Mouse (Mus musculus) midbrain, embryonic 14.5 days (tissue): Measurements from ENCODE around the gene Lenep. TPM values are rescaled to one million over a fixed set of nuclear protein-coding genes. Genes with fewer than 3 reads are reported as not detected.

Source experiments
- ATAC-seq: fragments of 200-750 bp; cut with Nextera tagmentation; 2 replicates; pipeline ENCODE4 v1.8.0; 2017; ENCODE audit warnings: moderate number of reproducible peaks, moderate library complexity; ENCODE audit not compliant: low FRiP score, low TSS enrichment
- DNase-seq: peaks from one replicate; pipeline ENCODE4 v3.0.0-alpha.2; 2015
- H3K27ac ChIP-seq: fragments of 300-500 bp; sonication (generic); replicated peaks from 2 replicates; pipeline ENCODE4 v1.5.1; 2014; ENCODE audit warnings: mild to moderate bottlenecking, low read depth, low read length, moderate library complexity
- H3K27me3 ChIP-seq: fragments of 300-500 bp; sonication (generic); 2 replicates; pipeline ENCODE4 v1.6.1; 2014; ENCODE audit warnings: low read length, control low read depth, mixed read lengths; ENCODE audit not compliant: control insufficient read depth, insufficient read depth
- H3K36me3 ChIP-seq: fragments of 300-500 bp; sonication (generic); 2 replicates; pipeline ENCODE4 v1.6.1; 2014; ENCODE audit warnings: low read length, control low read depth; ENCODE audit not compliant: control insufficient read depth, insufficient read depth
- H3K4me1 ChIP-seq: fragments of 300-500 bp; sonication (generic); 2 replicates; pipeline ENCODE4 v1.6.1; 2014; ENCODE audit warnings: mild to moderate bottlenecking, antibody characterized with exemption, low read length, control low read depth; ENCODE audit not compliant: control insufficient read depth, insufficient read depth
- H3K4me2 ChIP-seq: fragments of 300-500 bp; sonication (generic); 2 replicates; pipeline ENCODE4 v1.6.1; 2014; ENCODE audit warnings: mild to moderate bottlenecking, low read length, moderate library complexity
- H3K4me3 ChIP-seq: fragments of 300-500 bp; sonication (generic); replicated peaks from 2 replicates; pipeline ENCODE4 v1.5.1; 2014; ENCODE audit warnings: low read depth, low read length
- H3K9ac ChIP-seq: fragments of 300-500 bp; sonication (generic); replicated peaks from 2 replicates; pipeline ENCODE4 v1.6.1; 2014; ENCODE audit warnings: mild to moderate bottlenecking, low read length, moderate library complexity
- H3K9me3 ChIP-seq: fragments of 300-500 bp; sonication (generic); 2 replicates; pipeline ENCODE4 v1.6.1; 2016; ENCODE audit warnings: low read length, control low read depth, mixed read lengths; ENCODE audit not compliant: control insufficient read depth
- WGBS: fragments of 180-500 bp; shearing (Covaris S2); extraction: QIAGEN DNeasy Blood & Tissue Kit; methylation state at CpG from one replicate; pipeline ENCODE4 v1.1.7; 2014; 5-methylcytosine and 5-hydroxymethylcytosine counted together
- polyA plus RNA-seq: library from polyadenylated mRNA; unstranded; fragments of >200 nt; fragmentation: Nextera tagmentation; extraction: Ambion mirVana; gene quantifications from 2 replicates; pipeline ENCODE4 v1.2.1, GENCODE M21; 2014

Gene Lenep
- polyA plus RNA-seq, 1 experiment from 2014 or later: not detected

DNA sequence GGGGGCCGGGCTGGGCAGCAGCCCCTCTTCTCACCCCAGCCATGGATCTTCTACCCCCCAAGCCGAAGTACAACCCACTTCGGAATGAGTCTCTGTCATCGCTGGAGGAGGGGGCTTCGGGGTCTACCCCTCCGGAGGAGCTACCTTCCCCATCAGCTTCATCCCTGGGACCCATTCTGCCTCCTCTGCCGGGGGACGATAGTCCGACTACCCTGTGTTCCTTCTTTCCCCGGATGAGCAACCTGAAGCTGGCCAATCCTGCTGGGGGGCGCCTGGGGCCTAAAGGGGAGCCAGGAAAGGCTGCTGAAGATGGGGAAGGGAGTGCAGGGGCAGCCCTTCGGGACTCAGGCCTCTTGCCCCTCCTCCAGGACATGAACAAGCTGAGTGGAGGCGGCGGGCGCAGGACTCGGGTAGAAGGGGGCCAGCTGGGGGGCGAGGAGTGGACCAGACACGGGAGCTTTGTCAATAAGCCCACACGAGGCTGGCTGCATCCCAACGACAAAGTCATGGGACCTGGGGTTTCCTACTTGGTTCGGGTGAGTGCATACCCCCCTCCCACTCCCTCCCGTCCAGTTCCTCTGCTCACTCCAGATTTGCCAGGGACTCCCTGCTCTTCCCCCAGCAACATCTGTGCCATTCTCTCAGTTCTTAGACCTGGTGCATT, 19.3 kb upstream of the Lenep start:
- Histone ChIP-seq H3K4me2 (peak overlapping the region; percentile 51), H3K9ac (peak overlapping the region; percentile 49), H3K4me3 (peak overlapping the region; percentile 25), H3K4me1 (peaks cover 22% of the 10 kb centered on the region), H3K36me3 (peaks cover 1% of the 10 kb centered on the region; the same call in 1 of the 2 replicates), H3K9me3 (no peaks in the 10 kb centered on the region), H3K27me3 (no peaks in the 10 kb centered on the region), H3K27ac (no peak overlapping the region)
- DNase-seq (peak; percentile 17), ATAC-seq (no peak)
- 8% methylated on average over 22 of the region's 22 CpGs for WGBS

GRCm38 (mm10) chr3:89421002-89421774, 18.6 kb upstream of the Lenep start:
- H3K9me3 ChIP-seq: no peaks in the 10 kb centered on the region
- no peak for ATAC-seq
- H3K4me1 ChIP-seq: peaks cover 22% of the 10 kb centered on the region
- DNase-seq: peak; percentile 65
- H3K27me3 ChIP-seq: no peaks in the 10 kb centered on the region
- peak overlapping the region; percentile 51 for H3K4me2 ChIP-seq
- peak overlapping the region; percentile 25 for H3K4me3 ChIP-seq
- H3K27ac ChIP-seq: no peak overlapping the region
- WGBS: 6% methylated on average over 11 of the region's 11 CpGs
- 0 out of 2 replicates have a peak, but pooled peaks cover under 1% of the 10 kb centered on the region for H3K36me3 ChIP-seq
- peak overlapping the region; percentile 49 for H3K9ac ChIP-seq

DNA sequence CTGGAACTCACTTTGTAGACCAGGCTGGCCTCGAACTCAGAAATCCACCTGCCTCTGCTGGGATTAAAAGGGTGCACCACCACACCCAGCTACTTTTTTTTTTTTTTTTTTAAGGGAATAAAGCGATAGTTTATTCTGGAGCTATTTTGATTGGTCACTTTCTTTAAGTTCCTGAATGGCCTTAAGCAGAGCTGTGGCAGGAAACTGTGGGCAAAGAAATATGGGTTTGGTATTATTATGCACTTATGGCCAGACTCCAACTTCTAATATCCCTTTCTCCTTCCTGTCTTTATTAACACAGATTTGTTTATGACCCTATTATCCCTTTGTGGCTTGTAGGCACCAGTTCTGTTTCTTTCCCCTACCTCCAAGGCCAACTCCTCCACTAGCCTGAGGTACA, 17.8 kb upstream of the Lenep start:
- Histone ChIP-seq H3K36me3 (peaks cover 6% of the 10 kb centered on the region; the same call in 1 of the 2 replicates), H3K4me3 (no peak overlapping the region), H3K27me3 (no peaks in the 10 kb centered on the region), H3K9me3 (no peaks in the 10 kb centered on the region), H3K9ac (no peak overlapping the region), H3K4me2 (peak overlapping the region; percentile 51; the same call in 1 of the 2 replicates), H3K27ac (no peak overlapping the region), H3K4me1 (peaks cover 22% of the 10 kb centered on the region)
- WGBS: 75% methylated on average over 2 of the region's 2 CpGs
- ATAC-seq: no peak
- DNase-seq: no peak

DNA sequence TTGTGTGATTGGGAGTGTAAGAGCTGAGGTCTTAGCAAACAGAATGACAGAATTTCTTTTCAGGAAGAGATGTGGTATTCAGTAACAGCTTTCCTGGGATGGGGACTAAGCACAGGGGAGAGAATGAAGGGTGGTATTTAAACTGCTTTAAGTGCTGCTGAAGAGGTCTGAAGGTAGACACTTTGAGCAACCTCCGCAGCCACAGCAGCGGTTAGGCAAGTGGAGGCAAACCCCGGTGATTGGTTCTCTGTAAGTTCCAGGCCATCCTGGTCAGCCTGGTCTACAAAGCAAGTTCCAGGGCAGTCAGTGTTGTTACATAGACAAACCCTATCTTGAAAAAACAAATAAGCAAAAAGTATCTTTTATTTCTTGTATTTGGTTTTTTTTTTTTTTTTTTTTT, 17.4 kb upstream of the Lenep start:
- no peak overlapping the region for H3K27ac ChIP-seq
- peaks cover 6% of the 10 kb centered on the region; the same call in 1 of the 2 replicates for H3K36me3 ChIP-seq
- no peak for DNase-seq
- 37% methylated on average over 3 of the region's 3 CpGs for WGBS
- peaks cover 22% of the 10 kb centered on the region for H3K4me1 ChIP-seq
- peak overlapping the region; percentile 93 for H3K4me2 ChIP-seq
- H3K27me3 ChIP-seq: no peaks in the 10 kb centered on the region
- H3K4me3 ChIP-seq: peak overlapping the region; percentile 56
- H3K9ac ChIP-seq: no peak overlapping the region; the same call in 1 of the 2 replicates
- ATAC-seq: no peak
- H3K9me3 ChIP-seq: no peaks in the 10 kb centered on the region

GRCm38 (mm10) chr3:89419571-89419970, 17.0 kb upstream of the Lenep start:
- Histone ChIP-seq H3K4me2 (peak overlapping the region; percentile 93), H3K4me3 (peak overlapping the region; percentile 56), H3K9ac (peak overlapping the region; percentile 58), H3K4me1 (peaks cover 22% of the 10 kb centered on the region), H3K27ac (peak overlapping the region; percentile 77; the same call in 1 of the 2 replicates), H3K36me3 (peaks cover 6% of the 10 kb centered on the region; the same call in 1 of the 2 replicates), H3K27me3 (no peaks in the 10 kb centered on the region), H3K9me3 (no peaks in the 10 kb centered on the region)
- DNase-seq (peak; percentile 18), ATAC-seq (no peak)
- WGBS: 6% methylated on average over 9 of the region's 9 CpGs

DNA sequence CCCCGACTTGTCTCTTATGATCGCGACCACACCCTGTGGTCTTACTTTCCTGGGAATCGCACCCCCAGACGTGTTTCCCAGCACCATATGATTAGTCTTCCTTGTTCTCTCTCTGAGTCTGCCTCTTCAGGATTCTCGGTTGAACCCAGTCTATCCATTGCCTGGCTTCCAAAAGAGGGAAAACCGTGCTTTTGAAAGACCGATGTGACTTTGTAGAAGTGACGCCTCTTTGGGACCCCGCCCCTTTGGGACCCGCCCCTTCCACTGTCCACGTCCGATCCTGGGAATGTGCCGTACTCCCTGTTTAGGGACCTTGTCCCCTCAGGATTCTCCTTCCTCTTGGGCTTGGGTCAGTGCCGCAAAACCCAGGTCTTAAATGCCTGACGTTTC, 16.3 kb upstream of the Lenep start:
- H3K9me3 ChIP-seq: no peaks in the 10 kb centered on the region
- H3K36me3 ChIP-seq: peaks cover 6% of the 10 kb centered on the region
- H3K4me3 ChIP-seq: peak overlapping the region; percentile 56
- under 1% methylated on average over 16 of the region's 16 CpGs for WGBS
- peak; percentile 34 for ATAC-seq
- H3K27me3 ChIP-seq: no peaks in the 10 kb centered on the region
- peaks cover 22% of the 10 kb centered on the region for H3K4me1 ChIP-seq
- peak overlapping the region; percentile 93 for H3K4me2 ChIP-seq
- DNase-seq: no peak
- peak overlapping the region; percentile 77 for H3K27ac ChIP-seq
- peak overlapping the region; percentile 58 for H3K9ac ChIP-seq

GRCm38 (mm10) chr3:89418170-89418860, 15.7 kb upstream of the Lenep start, which contains the start of the genes Cks1b and Shc1:
Cks1b (minus strand) TSS chr3:89418383.
Shc1 (plus strand) TSS chr3:89418443.
- Histone ChIP-seq H3K27me3 (no peaks in the 10 kb centered on the region), H3K27ac (peak within 1 kb of the TSS; percentile 77), H3K36me3 (peaks cover 6% of the 10 kb centered on the region), H3K9ac (peak within 1 kb of the TSS; percentile 58), H3K4me3 (peak within 1 kb of the TSS; percentile 56), H3K9me3 (no peaks in the 10 kb centered on the region), H3K4me2 (peak within 1 kb of the TSS; percentile 93), H3K4me1 (peaks cover 22% of the 10 kb centered on the region)
- ATAC-seq: peak; percentile 96
- under 1% methylated on average over 39 of the region's 39 CpGs for WGBS
- DNase-seq: peak; percentile 97

- Histone ChIP-seq H3K36me3 (peaks cover 6% of the 10 kb centered on the region), H3K27me3 (no peaks in the 10 kb centered on the region), H3K4me3 (peak overlapping the region; percentile 56), H3K4me2 (peak overlapping the region; percentile 93), H3K4me1 (peaks cover 22% of the 10 kb centered on the region), H3K27ac (no peak overlapping the region; the same call in 1 of the 2 replicates), H3K9ac (no peak overlapping the region; the same call in 1 of the 2 replicates), H3K9me3 (no peaks in the 10 kb centered on the region)
- DNase-seq: peak; percentile 87
- under 1% methylated on average over 20 of the region's 20 CpGs for whole genome bisulfite sequencing
- ATAC-seq: peak; percentile 44
These were observed 15.2 kb upstream of the Lenep start for GRCm38 (mm10) chr3:89417840-89418169.
